Mouse (Mus musculus): ENCODE results near the gene Hist2h4. TPM values are rescaled to one million over a fixed set of nuclear protein-coding genes. Genes with fewer than 3 reads are reported as not detected.
A peak's percentile ranks its signal among the peaks of the same experiment; 100 is the strongest.

The Hist2h4 gene
- polyA plus RNA-seq (2014; fragmentation: Nextera tagmentation; extraction: Ambion mirVana) = 1.3 and 2.7 TPM in 2 replicates

- peak within 1 kb of the TSS; percentile 87 for H3K4me2 ChIP-seq
- H3K4me1 ChIP-seq (ENCODE audit: control insufficient read depth, insufficient read depth, low read length) = peaks cover 5% of the 10 kb centered on the region
- peak within 1 kb of the TSS; percentile 57 for H3K4me3 ChIP-seq (ENCODE audit: low read depth, low read length)
- peak within 1 kb of the TSS; percentile 98 for H3K27ac ChIP-seq (ENCODE audit: low read depth, low read length)
- under 1% methylated on average over 39 of the region's 40 CpGs for WGBS (ENCODE audit: insufficient replicate concordance)
- peak within 1 kb of the TSS; percentile 88 for H3K9ac ChIP-seq (ENCODE audit: low read depth, low read length)
- H3K27me3 ChIP-seq (ENCODE audit: control insufficient read depth, insufficient read depth, low read length) = no peaks in the 10 kb centered on the region
- ATAC-seq (replicated peaks; ENCODE audit: insufficient number of reproducible peaks, low FRiP score, low TSS enrichment) = peak; percentile 76
- no peaks in the 10 kb centered on the region for H3K9me3 ChIP-seq (replicated peaks; ENCODE audit: control insufficient read depth, low read length)
- H3K36me3 ChIP-seq (ENCODE audit: control insufficient read depth, insufficient read depth, low read length) = no peaks in the 10 kb centered on the region
Measured at GRCm38 (mm10) chr3:96262979-96263550, at the start of gene Hist2h4. Gene Hist2h4 (minus strand): TSS chr3:96263311.

- Histone ChIP-seq H3K4me2 (no peak overlapping the region), H3K9ac (ENCODE audit: low read depth, low read length) (no peak overlapping the region), H3K36me3 (ENCODE audit: control insufficient read depth, insufficient read depth, low read length) (no peaks in the 10 kb centered on the region), H3K27ac (ENCODE audit: low read depth, low read length) (no peak overlapping the region), H3K4me3 (ENCODE audit: low read depth, low read length) (no peak overlapping the region), H3K27me3 (ENCODE audit: control insufficient read depth, insufficient read depth, low read length) (no peaks in the 10 kb centered on the region), H3K4me1 (ENCODE audit: control insufficient read depth, insufficient read depth, low read length) (no peaks in the 10 kb centered on the region), H3K9me3 (replicated peaks; ENCODE audit: control insufficient read depth, low read length) (no peaks in the 10 kb centered on the region)
- ATAC-seq (replicated peaks; ENCODE audit: insufficient number of reproducible peaks, low FRiP score, low TSS enrichment) = no peak
- WGBS (ENCODE audit: insufficient replicate concordance) = 52% methylated on average over 8 of the region's 8 CpGs
Measured at GRCm38 (mm10) chr3:96312341-96313098, 49.4 kb upstream of the Hist2h4 start.

GRCm38 (mm10) chr3:96309441-96309840 is 46.3 kb upstream of the Hist2h4 start:
- H3K4me1 ChIP-seq (ENCODE audit: control insufficient read depth, insufficient read depth, low read length) = no peaks in the 10 kb centered on the region
- H3K9ac ChIP-seq (ENCODE audit: low read depth, low read length) = no peak overlapping the region
- H3K27ac ChIP-seq (ENCODE audit: low read depth, low read length) = no peak overlapping the region
- no peaks in the 10 kb centered on the region for H3K9me3 ChIP-seq (replicated peaks; ENCODE audit: control insufficient read depth, low read length)
- no peaks in the 10 kb centered on the region for H3K27me3 ChIP-seq (ENCODE audit: control insufficient read depth, insufficient read depth, low read length)
- 44% methylated on average over 3 of the region's 3 CpGs for WGBS (ENCODE audit: insufficient replicate concordance)
- H3K36me3 ChIP-seq (ENCODE audit: control insufficient read depth, insufficient read depth, low read length) = no peaks in the 10 kb centered on the region
- H3K4me3 ChIP-seq (ENCODE audit: low read depth, low read length) = no peak overlapping the region
- no peak overlapping the region for H3K4me2 ChIP-seq
- ATAC-seq (replicated peaks; ENCODE audit: insufficient number of reproducible peaks, low FRiP score, low TSS enrichment) = no peak

- WGBS (ENCODE audit: insufficient replicate concordance) = 71% methylated on average over 9 of the region's 9 CpGs
- Histone ChIP-seq H3K4me3 (ENCODE audit: low read depth, low read length) (no peak overlapping the region), H3K9ac (ENCODE audit: low read depth, low read length) (no peak overlapping the region), H3K36me3 (ENCODE audit: control insufficient read depth, insufficient read depth, low read length) (no peaks in the 10 kb centered on the region), H3K4me1 (ENCODE audit: control insufficient read depth, insufficient read depth, low read length) (no peaks in the 10 kb centered on the region), H3K4me2 (no peak overlapping the region), H3K9me3 (replicated peaks; ENCODE audit: control insufficient read depth, low read length) (no peaks in the 10 kb centered on the region), H3K27me3 (ENCODE audit: control insufficient read depth, insufficient read depth, low read length) (peaks cover 6% of the 10 kb centered on the region), H3K27ac (ENCODE audit: low read depth, low read length) (no peak overlapping the region)
- no peak for ATAC-seq (replicated peaks; ENCODE audit: insufficient number of reproducible peaks, low FRiP score, low TSS enrichment)
Measured at GRCm38 (mm10) chr3:96306506-96306905, 43.4 kb upstream of the Hist2h4 start.

GRCm38 (mm10) chr3:96302076-96302475 is 39.0 kb upstream of the Hist2h4 start:
- Histone ChIP-seq H3K27me3 (ENCODE audit: control insufficient read depth, insufficient read depth, low read length) (peaks cover 6% of the 10 kb centered on the region), H3K9me3 (replicated peaks; ENCODE audit: control insufficient read depth, low read length) (no peaks in the 10 kb centered on the region), H3K4me3 (ENCODE audit: low read depth, low read length) (no peak overlapping the region), H3K27ac (ENCODE audit: low read depth, low read length) (no peak overlapping the region), H3K36me3 (ENCODE audit: control insufficient read depth, insufficient read depth, low read length) (no peaks in the 10 kb centered on the region), H3K4me1 (ENCODE audit: control insufficient read depth, insufficient read depth, low read length) (no peaks in the 10 kb centered on the region), H3K9ac (ENCODE audit: low read depth, low read length) (no peak overlapping the region), H3K4me2 (no peak overlapping the region)
- 76% methylated on average over 5 of the region's 5 CpGs for WGBS (ENCODE audit: insufficient replicate concordance)
- ATAC-seq (replicated peaks; ENCODE audit: insufficient number of reproducible peaks, low FRiP score, low TSS enrichment) = no peak

GRCm38 (mm10) chr3:96300706-96301529 is 37.8 kb upstream of the Hist2h4 start:
- Histone ChIP-seq H3K9me3 (replicated peaks; ENCODE audit: control insufficient read depth, low read length) (no peaks in the 10 kb centered on the region), H3K4me2 (peak overlapping the region; percentile 38), H3K4me3 (ENCODE audit: low read depth, low read length) (peak overlapping the region; percentile 27), H3K27ac (ENCODE audit: low read depth, low read length) (no peak overlapping the region), H3K4me1 (ENCODE audit: control insufficient read depth, insufficient read depth, low read length) (no peaks in the 10 kb centered on the region), H3K27me3 (ENCODE audit: control insufficient read depth, insufficient read depth, low read length) (peaks cover 6% of the 10 kb centered on the region), H3K9ac (ENCODE audit: low read depth, low read length) (no peak overlapping the region), H3K36me3 (ENCODE audit: control insufficient read depth, insufficient read depth, low read length) (no peaks in the 10 kb centered on the region)
- 59% methylated on average over 26 of the region's 26 CpGs for WGBS (ENCODE audit: insufficient replicate concordance)
- ATAC-seq (replicated peaks; ENCODE audit: insufficient number of reproducible peaks, low FRiP score, low TSS enrichment) = no peak

- H3K27me3 ChIP-seq (ENCODE audit: control insufficient read depth, insufficient read depth, low read length) = peaks cover 6% of the 10 kb centered on the region
- H3K27ac ChIP-seq (ENCODE audit: low read depth, low read length) = no peak overlapping the region
- no peaks in the 10 kb centered on the region for H3K36me3 ChIP-seq (ENCODE audit: control insufficient read depth, insufficient read depth, low read length)
- no peak for ATAC-seq (replicated peaks; ENCODE audit: insufficient number of reproducible peaks, low FRiP score, low TSS enrichment)
- no peak overlapping the region for H3K4me3 ChIP-seq (ENCODE audit: low read depth, low read length)
- WGBS (ENCODE audit: insufficient replicate concordance) = 97% methylated on average over 2 of the region's 2 CpGs
- no peaks in the 10 kb centered on the region for H3K4me1 ChIP-seq (ENCODE audit: control insufficient read depth, insufficient read depth, low read length)
- H3K9ac ChIP-seq (ENCODE audit: low read depth, low read length) = no peak overlapping the region
- no peak overlapping the region for H3K4me2 ChIP-seq
- no peaks in the 10 kb centered on the region for H3K9me3 ChIP-seq (replicated peaks; ENCODE audit: control insufficient read depth, low read length)
Measured at GRCm38 (mm10) chr3:96299562-96299961, 36.5 kb upstream of the Hist2h4 start.

- peaks cover 6% of the 10 kb centered on the region for H3K27me3 ChIP-seq (ENCODE audit: control insufficient read depth, insufficient read depth, low read length)
- WGBS (ENCODE audit: insufficient replicate concordance) = 81% methylated on average over 4 of the region's 4 CpGs
- no peak overlapping the region for H3K4me2 ChIP-seq
- no peaks in the 10 kb centered on the region for H3K9me3 ChIP-seq (replicated peaks; ENCODE audit: control insufficient read depth, low read length)
- ATAC-seq (replicated peaks; ENCODE audit: insufficient number of reproducible peaks, low FRiP score, low TSS enrichment) = no peak
- no peak overlapping the region for H3K9ac ChIP-seq (ENCODE audit: low read depth, low read length)
- H3K36me3 ChIP-seq (ENCODE audit: control insufficient read depth, insufficient read depth, low read length) = no peaks in the 10 kb centered on the region
- no peak overlapping the region for H3K27ac ChIP-seq (ENCODE audit: low read depth, low read length)
- no peak overlapping the region for H3K4me3 ChIP-seq (ENCODE audit: low read depth, low read length)
- no peaks in the 10 kb centered on the region for H3K4me1 ChIP-seq (ENCODE audit: control insufficient read depth, insufficient read depth, low read length)
Measured at GRCm38 (mm10) chr3:96298360-96298759, 35.2 kb upstream of the Hist2h4 start.

Measured in heart, embryonic 11.5 days (tissue).